Mouse (Mus musculus): ENCODE results near the gene Ccdc71. TPM values are rescaled to one million over a fixed set of nuclear protein-coding genes. Genes with fewer than 3 reads are reported as not detected.

Gene Ccdc71
- 48.2 and 49.9 TPM in 2 replicates for polyA plus RNA-seq (2014; fragmentation: Nextera tagmentation; extraction: Ambion mirVana)

DNA sequence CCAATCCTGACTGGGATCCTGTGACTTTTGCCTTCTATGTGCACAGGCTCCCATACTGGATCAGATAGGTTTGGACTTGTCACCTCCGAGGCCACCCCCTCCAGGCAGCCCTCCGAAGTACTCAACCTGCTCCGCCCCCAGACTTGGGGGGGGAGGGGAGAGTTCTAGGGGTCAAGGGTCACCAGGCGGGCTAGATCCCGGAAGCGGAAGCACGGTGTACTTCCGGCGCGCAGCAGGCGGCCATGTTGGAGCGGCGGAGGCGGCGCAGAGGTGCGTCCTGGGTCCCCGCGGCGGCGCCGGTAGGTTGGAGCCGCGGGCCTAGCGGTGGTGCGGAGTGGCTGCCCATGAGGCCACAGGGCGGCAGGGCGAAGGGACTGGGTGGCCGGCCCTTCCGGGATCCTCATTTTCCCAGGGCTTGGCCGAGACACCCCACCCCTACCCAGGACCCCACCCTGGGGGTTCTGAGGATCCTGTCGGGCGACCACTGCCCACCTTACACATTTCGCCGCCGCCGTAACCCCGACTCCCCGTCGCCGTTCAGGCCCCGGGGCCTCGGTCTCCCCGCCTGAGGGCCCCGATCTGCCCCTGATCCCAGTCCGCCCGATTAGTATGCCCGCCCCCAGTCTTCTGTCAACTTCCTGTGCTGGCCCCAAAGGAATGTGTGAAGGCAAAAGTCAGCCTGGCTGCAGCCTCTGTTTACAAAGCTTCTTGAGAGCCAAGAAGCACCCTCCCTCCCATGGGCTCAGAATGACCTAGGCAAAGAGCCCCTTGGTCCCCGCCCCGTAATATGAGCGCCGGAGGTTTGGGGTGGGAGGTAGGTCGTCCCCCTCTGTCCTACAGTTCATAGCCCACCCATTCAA lies at the start of gene Ccdc71:
Gene Ccdc71, plus strand, starts transcription at position 209 of the 860 bp plus-strand sequence.
- ATAC-seq (ENCODE audit: insufficient number of reproducible peaks, insufficient read depth, low FRiP score, low read depth) = peak; percentile 71
- Histone ChIP-seq H3K9me3 (ENCODE audit: control insufficient read depth, low read depth, low read length) (no peaks in the 10 kb centered on the region), H3K36me3 (ENCODE audit: control insufficient read depth, insufficient read depth, low read length) (peaks cover 23% of the 10 kb centered on the region), H3K27me3 (ENCODE audit: control insufficient read depth, insufficient read depth, low read length) (no peaks in the 10 kb centered on the region), H3K4me3 (ENCODE audit: low read depth, low read length) (peak within 1 kb of the TSS; percentile 94), H3K4me2 (replicated peaks; ENCODE audit: low read depth, low read length) (peak within 1 kb of the TSS; percentile 68), H3K9ac (replicated peaks; ENCODE audit: low read depth, low read length) (peak within 1 kb of the TSS; percentile 90), H3K27ac (ENCODE audit: low read length) (peak within 1 kb of the TSS; percentile 96), H3K4me1 (ENCODE audit: control insufficient read depth, insufficient read depth, low read length) (peaks cover 18% of the 10 kb centered on the region; the same call in 1 of the 2 replicates)
- WGBS = under 1% methylated on average over 49 of the region's 52 CpGs

- no peak overlapping the region for H3K4me2 ChIP-seq (replicated peaks; ENCODE audit: low read depth, low read length)
- no peaks in the 10 kb centered on the region for H3K4me1 ChIP-seq (ENCODE audit: control insufficient read depth, insufficient read depth, low read length)
- no peaks in the 10 kb centered on the region for H3K36me3 ChIP-seq (ENCODE audit: control insufficient read depth, insufficient read depth, low read length)
- H3K27me3 ChIP-seq (ENCODE audit: control insufficient read depth, insufficient read depth, low read length) = no peaks in the 10 kb centered on the region
- no peak overlapping the region for H3K27ac ChIP-seq (ENCODE audit: low read length)
- ATAC-seq (ENCODE audit: insufficient number of reproducible peaks, insufficient read depth, low FRiP score, low read depth) = no peak
- 79% methylated on average over 9 of the region's 9 CpGs for WGBS
- no peaks in the 10 kb centered on the region for H3K9me3 ChIP-seq (ENCODE audit: control insufficient read depth, low read depth, low read length)
- no peak overlapping the region for H3K4me3 ChIP-seq (ENCODE audit: low read depth, low read length)
- H3K9ac ChIP-seq (replicated peaks; ENCODE audit: low read depth, low read length) = no peak overlapping the region
These were observed 48.9 kb upstream of the Ccdc71 start for GRCm38 (mm10) chr9:108411381-108411942.

DNA sequence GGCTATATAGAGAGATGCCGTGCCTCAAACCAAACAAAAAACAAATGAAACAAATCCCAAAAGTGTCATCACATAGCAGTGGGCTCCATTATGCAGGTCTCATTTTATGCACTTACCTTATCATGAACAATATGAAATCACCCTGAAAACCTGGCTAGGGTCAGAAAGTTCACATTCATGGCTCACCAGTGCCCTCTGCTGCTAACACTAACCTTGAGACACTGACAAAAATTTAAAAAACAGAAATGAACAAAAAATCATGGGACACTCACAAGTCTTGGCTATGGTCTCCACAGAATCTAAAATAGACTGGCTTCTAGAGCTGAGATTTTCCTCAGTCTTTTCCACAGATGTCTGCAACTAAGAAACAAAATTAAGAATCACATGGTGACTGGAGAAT lies 48.1 kb upstream of the Ccdc71 start:
- Histone ChIP-seq H3K4me3 (ENCODE audit: low read depth, low read length) (no peak overlapping the region), H3K4me2 (replicated peaks; ENCODE audit: low read depth, low read length) (no peak overlapping the region), H3K4me1 (ENCODE audit: control insufficient read depth, insufficient read depth, low read length) (no peaks in the 10 kb centered on the region), H3K9ac (replicated peaks; ENCODE audit: low read depth, low read length) (no peak overlapping the region), H3K27ac (ENCODE audit: low read length) (no peak overlapping the region), H3K27me3 (ENCODE audit: control insufficient read depth, insufficient read depth, low read length) (no peaks in the 10 kb centered on the region), H3K36me3 (ENCODE audit: control insufficient read depth, insufficient read depth, low read length) (no peaks in the 10 kb centered on the region), H3K9me3 (ENCODE audit: control insufficient read depth, low read depth, low read length) (no peaks in the 10 kb centered on the region)
- 71% methylated on average over 1 of the region's 1 CpGs for WGBS
- ATAC-seq (ENCODE audit: insufficient number of reproducible peaks, insufficient read depth, low FRiP score, low read depth) = no peak

DNA sequence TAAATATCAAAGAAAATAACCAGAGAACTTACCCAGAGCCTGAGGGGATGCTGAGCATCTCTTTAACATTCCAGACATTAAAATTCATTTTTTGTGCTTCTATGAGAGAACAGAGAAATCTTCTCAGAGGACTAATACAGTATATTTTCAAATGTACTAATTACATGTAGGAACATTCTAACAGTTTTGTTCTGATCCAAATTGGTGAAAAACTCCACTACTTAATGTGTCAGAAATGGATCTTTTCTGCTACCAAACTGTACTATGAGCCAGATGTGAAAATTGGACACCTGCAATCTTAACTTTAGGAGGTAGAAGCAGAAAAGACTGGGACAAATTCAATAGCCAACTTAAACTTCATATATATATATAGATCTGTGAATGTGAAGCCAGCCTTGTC lies 31.9 kb upstream of the Ccdc71 start, which contains the start of gene Ccdc36:
Gene Ccdc36, minus strand, starts transcription at position 101 of the 400 bp plus-strand sequence.
- Histone ChIP-seq H3K27ac (ENCODE audit: low read length) (no peak within 1 kb of the TSS), H3K9ac (replicated peaks; ENCODE audit: low read depth, low read length) (no peak within 1 kb of the TSS), H3K4me1 (ENCODE audit: control insufficient read depth, insufficient read depth, low read length) (no peaks in the 10 kb centered on the region), H3K4me2 (replicated peaks; ENCODE audit: low read depth, low read length) (no peak within 1 kb of the TSS), H3K36me3 (ENCODE audit: control insufficient read depth, insufficient read depth, low read length) (no peaks in the 10 kb centered on the region), H3K9me3 (ENCODE audit: control insufficient read depth, low read depth, low read length) (no peaks in the 10 kb centered on the region), H3K4me3 (ENCODE audit: low read depth, low read length) (no peak within 1 kb of the TSS), H3K27me3 (ENCODE audit: control insufficient read depth, insufficient read depth, low read length) (no peaks in the 10 kb centered on the region)
- ATAC-seq (ENCODE audit: insufficient number of reproducible peaks, insufficient read depth, low FRiP score, low read depth) = no peak

GRCm38 (mm10) chr9:108431431-108432067 lies 28.8 kb upstream of the Ccdc71 start:
- no peaks in the 10 kb centered on the region for H3K4me1 ChIP-seq (ENCODE audit: control insufficient read depth, insufficient read depth, low read length)
- H3K9me3 ChIP-seq (ENCODE audit: control insufficient read depth, low read depth, low read length) = no peaks in the 10 kb centered on the region
- H3K27me3 ChIP-seq (ENCODE audit: control insufficient read depth, insufficient read depth, low read length) = no peaks in the 10 kb centered on the region
- H3K9ac ChIP-seq (replicated peaks; ENCODE audit: low read depth, low read length) = no peak overlapping the region
- WGBS = 43% methylated on average over 32 of the region's 32 CpGs
- H3K27ac ChIP-seq (ENCODE audit: low read length) = no peak overlapping the region
- H3K36me3 ChIP-seq (ENCODE audit: control insufficient read depth, insufficient read depth, low read length) = no peaks in the 10 kb centered on the region
- peak; percentile 49; the same call in 1 of the 2 replicates for ATAC-seq (ENCODE audit: insufficient number of reproducible peaks, insufficient read depth, low FRiP score, low read depth)
- H3K4me3 ChIP-seq (ENCODE audit: low read depth, low read length) = peak overlapping the region; percentile 26
- H3K4me2 ChIP-seq (replicated peaks; ENCODE audit: low read depth, low read length) = peak overlapping the region; percentile 46

DNA sequence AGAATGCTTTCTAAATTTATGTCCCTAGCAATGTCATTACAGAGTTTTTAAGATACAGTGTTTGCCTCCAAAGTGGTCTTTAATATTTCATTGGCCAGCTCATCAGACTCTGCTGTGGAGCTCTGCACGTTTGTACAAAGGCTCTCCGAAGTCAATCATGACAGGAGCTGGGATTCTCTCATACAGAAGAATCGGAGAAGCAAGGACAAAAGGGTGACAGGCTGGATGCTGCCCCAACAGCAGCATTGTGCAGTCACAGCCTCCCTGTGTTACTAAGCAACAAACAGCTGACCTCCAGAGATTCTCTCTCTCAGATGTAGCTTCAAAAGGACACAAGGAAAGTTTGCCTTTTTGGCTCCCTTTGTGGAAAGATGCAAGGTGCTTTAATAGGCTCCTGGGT lies 24.1 kb upstream of the Ccdc71 start, which contains the start of gene BC048562:
Gene BC048562, plus strand, starts transcription at position 301 of the 400 bp plus-strand sequence.
- Histone ChIP-seq H3K4me1 (ENCODE audit: control insufficient read depth, insufficient read depth, low read length) (no peaks in the 10 kb centered on the region), H3K9ac (replicated peaks; ENCODE audit: low read depth, low read length) (no peak within 1 kb of the TSS), H3K36me3 (ENCODE audit: control insufficient read depth, insufficient read depth, low read length) (no peaks in the 10 kb centered on the region), H3K27me3 (ENCODE audit: control insufficient read depth, insufficient read depth, low read length) (no peaks in the 10 kb centered on the region), H3K4me2 (replicated peaks; ENCODE audit: low read depth, low read length) (no peak within 1 kb of the TSS), H3K9me3 (ENCODE audit: control insufficient read depth, low read depth, low read length) (no peaks in the 10 kb centered on the region), H3K27ac (ENCODE audit: low read length) (no peak within 1 kb of the TSS), H3K4me3 (ENCODE audit: low read depth, low read length) (no peak within 1 kb of the TSS)
- ATAC-seq (ENCODE audit: insufficient number of reproducible peaks, insufficient read depth, low FRiP score, low read depth) = no peak
- WGBS = 71% methylated on average over 3 of the region's 3 CpGs

DNA sequence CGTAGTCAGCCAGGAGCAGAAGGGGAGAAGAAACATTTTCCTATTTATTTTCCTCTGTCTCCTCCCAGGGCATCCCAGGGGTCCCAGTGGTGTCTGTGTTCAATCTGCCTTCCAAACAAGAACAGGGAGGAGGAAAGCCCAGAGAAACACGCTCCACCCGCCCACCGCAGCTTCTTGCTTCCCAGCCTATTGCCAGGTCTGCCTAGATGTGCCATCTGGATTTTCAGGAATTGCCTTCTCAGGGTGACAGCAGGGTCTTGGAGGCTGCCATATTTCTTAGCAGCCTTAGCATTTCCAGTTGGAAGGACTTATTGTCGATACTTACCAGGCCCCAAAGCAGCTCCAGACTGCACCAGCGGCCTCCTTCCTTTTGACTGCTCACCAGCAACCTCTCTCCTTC lies 21.2 kb upstream of the Ccdc71 start:
- no peak overlapping the region for H3K4me3 ChIP-seq (ENCODE audit: low read depth, low read length)
- 77% methylated on average over 6 of the region's 6 CpGs for WGBS
- no peaks in the 10 kb centered on the region for H3K4me1 ChIP-seq (ENCODE audit: control insufficient read depth, insufficient read depth, low read length)
- H3K9me3 ChIP-seq (ENCODE audit: control insufficient read depth, low read depth, low read length) = no peaks in the 10 kb centered on the region
- no peak for ATAC-seq (ENCODE audit: insufficient number of reproducible peaks, insufficient read depth, low FRiP score, low read depth)
- H3K36me3 ChIP-seq (ENCODE audit: control insufficient read depth, insufficient read depth, low read length) = no peaks in the 10 kb centered on the region
- H3K27ac ChIP-seq (ENCODE audit: low read length) = no peak overlapping the region
- H3K9ac ChIP-seq (replicated peaks; ENCODE audit: low read depth, low read length) = no peak overlapping the region
- H3K4me2 ChIP-seq (replicated peaks; ENCODE audit: low read depth, low read length) = no peak overlapping the region
- H3K27me3 ChIP-seq (ENCODE audit: control insufficient read depth, insufficient read depth, low read length) = no peaks in the 10 kb centered on the region

DNA sequence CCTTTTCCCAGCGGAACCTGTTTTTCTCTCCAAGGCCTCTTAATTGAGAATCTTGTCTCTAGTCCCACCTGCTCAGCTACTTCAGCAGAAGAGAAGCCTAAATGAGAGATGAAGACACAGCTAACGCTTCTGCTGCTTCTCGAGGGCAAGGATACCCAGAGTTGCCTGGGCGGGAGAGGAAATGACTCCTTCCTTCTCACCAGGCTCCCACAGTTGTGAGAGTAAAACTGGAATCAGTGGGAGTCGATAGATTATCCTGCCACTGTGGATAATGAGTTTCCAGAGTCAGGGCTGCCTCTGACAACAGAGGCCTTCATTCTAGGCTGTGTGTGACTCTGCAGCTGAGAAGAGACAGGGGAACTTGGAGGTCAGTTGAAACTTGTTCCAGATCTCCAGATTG lies 19.8 kb upstream of the Ccdc71 start:
- no peaks in the 10 kb centered on the region for H3K36me3 ChIP-seq (ENCODE audit: control insufficient read depth, insufficient read depth, low read length)
- no peaks in the 10 kb centered on the region for H3K4me1 ChIP-seq (ENCODE audit: control insufficient read depth, insufficient read depth, low read length)
- ATAC-seq (ENCODE audit: insufficient number of reproducible peaks, insufficient read depth, low FRiP score, low read depth) = no peak
- H3K9me3 ChIP-seq (ENCODE audit: control insufficient read depth, low read depth, low read length) = no peaks in the 10 kb centered on the region
- H3K27me3 ChIP-seq (ENCODE audit: control insufficient read depth, insufficient read depth, low read length) = no peaks in the 10 kb centered on the region
- no peak overlapping the region for H3K9ac ChIP-seq (replicated peaks; ENCODE audit: low read depth, low read length)
- no peak overlapping the region for H3K4me3 ChIP-seq (ENCODE audit: low read depth, low read length)
- 70% methylated on average over 5 of the region's 5 CpGs for WGBS
- no peak overlapping the region for H3K4me2 ChIP-seq (replicated peaks; ENCODE audit: low read depth, low read length)
- no peak overlapping the region for H3K27ac ChIP-seq (ENCODE audit: low read length)

Measured in stomach, embryonic 14.5 days (tissue).